Mouse (Mus musculus) stomach, embryonic 15.5 days (tissue): Measurements from ENCODE around the gene Supt3. TPM values are rescaled to one million over a fixed set of nuclear protein-coding genes. Genes with fewer than 3 reads are reported as not detected.

Experiments used
- ATAC-seq: fragments of 200-750 bp; cut with Nextera tagmentation; 2 replicates; pipeline ENCODE4 v1.8.0; 2017; ENCODE audit warnings: low read depth, moderate number of reproducible peaks, moderate TSS enrichment; ENCODE audit not compliant: insufficient read depth, low FRiP score
- H3K27ac ChIP-seq: fragments of 300-500 bp; sonication (generic); 2 replicates; pipeline ENCODE4 v1.5.1; 2015; ENCODE audit warnings: mild to moderate bottlenecking, inconsistent platforms
- H3K27me3 ChIP-seq: fragments of 300-500 bp; sonication (generic); replicated peaks from 2 replicates; pipeline ENCODE4 v1.6.1; 2015; ENCODE audit warnings: inconsistent platforms
- H3K36me3 ChIP-seq: fragments of 300-500 bp; sonication (generic); 2 replicates; pipeline ENCODE4 v1.6.1; 2015; ENCODE audit warnings: inconsistent platforms
- H3K4me1 ChIP-seq: fragments of 300-500 bp; sonication (generic); 2 replicates; pipeline ENCODE4 v1.6.1; 2015; ENCODE audit warnings: inconsistent platforms
- H3K4me2 ChIP-seq: fragments of 300-500 bp; sonication (generic); 2 replicates; pipeline ENCODE4 v1.6.1; 2015; ENCODE audit warnings: mild to moderate bottlenecking, inconsistent platforms
- H3K4me3 ChIP-seq: fragments of 300-500 bp; sonication (generic); replicated peaks from 2 replicates; pipeline ENCODE4 v1.5.1; 2015; ENCODE audit warnings: inconsistent platforms
- H3K9ac ChIP-seq: fragments of 300-500 bp; sonication (generic); 2 replicates; pipeline ENCODE4 v1.6.1; 2015; ENCODE audit warnings: inconsistent platforms
- H3K9me3 ChIP-seq: fragments of 300-500 bp; sonication (generic); 2 replicates; pipeline ENCODE4 v1.6.1; 2016; ENCODE audit warnings: inconsistent platforms
- WGBS: fragments of 180-500 bp; shearing (Covaris S2); methylation state at CpG from one replicate; pipeline ENCODE4 v1.1.7; 2015; 5-methylcytosine and 5-hydroxymethylcytosine counted together
- polyA plus RNA-seq: library from polyadenylated mRNA; unstranded; fragments of >200 nt; fragmentation: Nextera tagmentation; extraction: Ambion mirVana; gene quantifications from 2 replicates; pipeline ENCODE4 v1.2.1, GENCODE M21; 2015

The Supt3 gene
- polyA plus RNA-seq, 1 experiment from 2014 or later, result 20.2 TPM

- 54% methylated on average over 3 of the region's 3 CpGs for WGBS
- no peak for ATAC-seq
- no peak overlapping the region for H3K4me2 ChIP-seq
Measured at GRCm38 (mm10) chr17:44743780-44744179, 33.2 kb upstream of the Supt3 start.

GRCm38 (mm10) chr17:44745378-44745777 lies 31.6 kb upstream of the Supt3 start:
- H3K9ac ChIP-seq, result no peak overlapping the region
- 82% methylated on average over 8 of the region's 8 CpGs for WGBS
- no peaks in the 10 kb centered on the region for H3K9me3 ChIP-seq

More at GRCm38 (mm10) chr17:44743780-44744179, 33.2 kb upstream of the Supt3 start:
- Histone ChIP-seq H3K9ac (no peak overlapping the region), H3K27ac (no peak overlapping the region), H3K27me3 (peaks cover 10% of the 10 kb centered on the region), H3K36me3 (no peaks in the 10 kb centered on the region), H3K4me1 (no peaks in the 10 kb centered on the region), H3K9me3 (no peaks in the 10 kb centered on the region), H3K4me3 (no peak overlapping the region)

GRCm38 (mm10) chr17:44766318-44766717 lies 10.6 kb upstream of the Supt3 start:
- no peak overlapping the region for H3K4me3 ChIP-seq
- no peak overlapping the region for H3K4me2 ChIP-seq
- no peak for ATAC-seq
- H3K4me1 ChIP-seq, result no peaks in the 10 kb centered on the region
- 80% methylated on average over 11 of the region's 11 CpGs for whole genome bisulfite sequencing
- no peaks in the 10 kb centered on the region for H3K27me3 ChIP-seq
- H3K9me3 ChIP-seq, result no peaks in the 10 kb centered on the region
- no peak overlapping the region for H3K9ac ChIP-seq
- H3K27ac ChIP-seq, result no peak overlapping the region
- H3K36me3 ChIP-seq, result no peaks in the 10 kb centered on the region

More at GRCm38 (mm10) chr17:44745378-44745777, 31.6 kb upstream of the Supt3 start:
- Histone ChIP-seq H3K4me1 (no peaks in the 10 kb centered on the region), H3K4me2 (no peak overlapping the region), H3K27me3 (no peaks in the 10 kb centered on the region), H3K36me3 (no peaks in the 10 kb centered on the region), H3K27ac (no peak overlapping the region), H3K4me3 (no peak overlapping the region)
- ATAC-seq, result no peak

- H3K4me3 ChIP-seq, result no peak overlapping the region
- H3K9ac ChIP-seq, result no peak overlapping the region
- H3K36me3 ChIP-seq, result no peaks in the 10 kb centered on the region
- no peaks in the 10 kb centered on the region for H3K9me3 ChIP-seq
- no peaks in the 10 kb centered on the region for H3K4me1 ChIP-seq
- ATAC-seq, result no peak
- H3K27ac ChIP-seq, result no peak overlapping the region
- no peak overlapping the region for H3K4me2 ChIP-seq
- 64% methylated on average over 2 of the region's 2 CpGs for WGBS
- no peaks in the 10 kb centered on the region for H3K27me3 ChIP-seq
Measured at GRCm38 (mm10) chr17:44766975-44767374, 10.0 kb upstream of the Supt3 start.

- WGBS, result 64% methylated on average over 1 of the region's 1 CpGs
- Histone ChIP-seq H3K27ac (no peak overlapping the region), H3K4me2 (no peak overlapping the region), H3K4me1 (no peaks in the 10 kb centered on the region), H3K36me3 (no peaks in the 10 kb centered on the region), H3K9ac (no peak overlapping the region), H3K4me3 (no peak overlapping the region), H3K9me3 (no peaks in the 10 kb centered on the region), H3K27me3 (no peaks in the 10 kb centered on the region)
- ATAC-seq, result peak; percentile 76
Measured at GRCm38 (mm10) chr17:44767375-44767774, 9.6 kb upstream of the Supt3 start.

- no peaks in the 10 kb centered on the region for H3K36me3 ChIP-seq
- H3K4me1 ChIP-seq, result no peaks in the 10 kb centered on the region
- H3K4me2 ChIP-seq, result no peak overlapping the region
Measured at GRCm38 (mm10) chr17:44768522-44768921, 8.4 kb upstream of the Supt3 start.

GRCm38 (mm10) chr17:44770871-44771270 lies 6.1 kb upstream of the Supt3 start:
- no peak for ATAC-seq
- H3K4me2 ChIP-seq, result no peak overlapping the region
- H3K27me3 ChIP-seq, result no peaks in the 10 kb centered on the region
- H3K36me3 ChIP-seq, result no peaks in the 10 kb centered on the region
- H3K27ac ChIP-seq, result no peak overlapping the region
- no peaks in the 10 kb centered on the region for H3K4me1 ChIP-seq
- 83% methylated on average over 2 of the region's 2 CpGs for WGBS
- no peaks in the 10 kb centered on the region for H3K9me3 ChIP-seq
- H3K9ac ChIP-seq, result no peak overlapping the region
- H3K4me3 ChIP-seq, result no peak overlapping the region

More at GRCm38 (mm10) chr17:44768522-44768921, 8.4 kb upstream of the Supt3 start:
- WGBS, result 67% methylated on average over 5 of the region's 5 CpGs
- ATAC-seq, result no peak
- Histone ChIP-seq H3K27me3 (no peaks in the 10 kb centered on the region), H3K4me3 (no peak overlapping the region), H3K27ac (no peak overlapping the region), H3K9ac (no peak overlapping the region), H3K9me3 (no peaks in the 10 kb centered on the region)

- WGBS, result 90% methylated on average over 2 of the region's 2 CpGs
- H3K4me3 ChIP-seq, result no peak overlapping the region
- no peaks in the 10 kb centered on the region for H3K9me3 ChIP-seq
Measured at GRCm38 (mm10) chr17:44772576-44772975, 4.4 kb upstream of the Supt3 start.

GRCm38 (mm10) chr17:44777337-44777804 lies 419 bp downstream of the Supt3 start:
- Histone ChIP-seq H3K4me3 (peak overlapping the region; percentile 71), H3K9ac (peak overlapping the region; percentile 88), H3K27ac (peak overlapping the region; percentile 89), H3K27me3 (no peaks in the 10 kb centered on the region), H3K4me1 (no peaks in the 10 kb centered on the region), H3K4me2 (peak overlapping the region; percentile 60), H3K36me3 (no peaks in the 10 kb centered on the region), H3K9me3 (no peaks in the 10 kb centered on the region)
- WGBS, result 1% methylated on average over 35 of the region's 35 CpGs
- ATAC-seq, result peak; percentile 59

More at GRCm38 (mm10) chr17:44772576-44772975, 4.4 kb upstream of the Supt3 start:
- no peaks in the 10 kb centered on the region for H3K36me3 ChIP-seq
- H3K9ac ChIP-seq, result no peak overlapping the region
- ATAC-seq, result no peak
- no peak overlapping the region for H3K27ac ChIP-seq
- H3K4me1 ChIP-seq, result no peaks in the 10 kb centered on the region
- no peak overlapping the region for H3K4me2 ChIP-seq
- H3K27me3 ChIP-seq, result no peaks in the 10 kb centered on the region

- Histone ChIP-seq H3K9me3 (no peaks in the 10 kb centered on the region), H3K4me2 (peak overlapping the region; percentile 60), H3K36me3 (no peaks in the 10 kb centered on the region), H3K27me3 (no peaks in the 10 kb centered on the region), H3K9ac (no peak overlapping the region), H3K27ac (no peak overlapping the region), H3K4me1 (no peaks in the 10 kb centered on the region), H3K4me3 (no peak overlapping the region)
- 73% methylated on average over 5 of the region's 5 CpGs for WGBS
- no peak for ATAC-seq
Measured at GRCm38 (mm10) chr17:44778141-44778540, 1.2 kb downstream of the Supt3 start.

- Histone ChIP-seq H3K9me3 (no peaks in the 10 kb centered on the region), H3K36me3 (no peaks in the 10 kb centered on the region), H3K4me1 (no peaks in the 10 kb centered on the region), H3K27ac (no peak overlapping the region), H3K9ac (no peak overlapping the region), H3K27me3 (no peaks in the 10 kb centered on the region), H3K4me2 (no peak overlapping the region), H3K4me3 (no peak overlapping the region)
- WGBS, result 64% methylated on average over 4 of the region's 4 CpGs
- no peak for ATAC-seq
Measured at GRCm38 (mm10) chr17:44780353-44780752, 3.4 kb downstream of the Supt3 start.

GRCm38 (mm10) chr17:44782366-44782765 lies 5.4 kb downstream of the Supt3 start:
- H3K9me3 ChIP-seq, result no peaks in the 10 kb centered on the region
- H3K4me3 ChIP-seq, result no peak overlapping the region
- H3K36me3 ChIP-seq, result no peaks in the 10 kb centered on the region
- no peaks in the 10 kb centered on the region for H3K27me3 ChIP-seq
- ATAC-seq, result no peak
- no peak overlapping the region for H3K27ac ChIP-seq
- H3K9ac ChIP-seq, result no peak overlapping the region
- H3K4me1 ChIP-seq, result no peaks in the 10 kb centered on the region
- 83% methylated on average over 4 of the region's 4 CpGs for WGBS
- H3K4me2 ChIP-seq, result no peak overlapping the region

- H3K27ac ChIP-seq, result no peak overlapping the region
- no peak overlapping the region for H3K4me3 ChIP-seq
- no peaks in the 10 kb centered on the region for H3K27me3 ChIP-seq
- H3K9ac ChIP-seq, result no peak overlapping the region
- 82% methylated on average over 2 of the region's 2 CpGs for WGBS
- no peak overlapping the region for H3K4me2 ChIP-seq
- H3K36me3 ChIP-seq, result no peaks in the 10 kb centered on the region
- H3K4me1 ChIP-seq, result no peaks in the 10 kb centered on the region
- no peaks in the 10 kb centered on the region for H3K9me3 ChIP-seq
- ATAC-seq, result no peak
Measured at GRCm38 (mm10) chr17:44783143-44783542, 6.2 kb downstream of the Supt3 start.
